Mouse (Mus musculus): Measurements from ENCODE around the gene Asb1. TPM values are rescaled to one million over a fixed set of nuclear protein-coding genes. Genes with fewer than 3 reads are reported as not detected.
A peak's percentile ranks its signal among the peaks of the same experiment; 100 is the strongest.

Gene Asb1
- polyA plus RNA-seq, 1 experiment = not detected

DNA sequence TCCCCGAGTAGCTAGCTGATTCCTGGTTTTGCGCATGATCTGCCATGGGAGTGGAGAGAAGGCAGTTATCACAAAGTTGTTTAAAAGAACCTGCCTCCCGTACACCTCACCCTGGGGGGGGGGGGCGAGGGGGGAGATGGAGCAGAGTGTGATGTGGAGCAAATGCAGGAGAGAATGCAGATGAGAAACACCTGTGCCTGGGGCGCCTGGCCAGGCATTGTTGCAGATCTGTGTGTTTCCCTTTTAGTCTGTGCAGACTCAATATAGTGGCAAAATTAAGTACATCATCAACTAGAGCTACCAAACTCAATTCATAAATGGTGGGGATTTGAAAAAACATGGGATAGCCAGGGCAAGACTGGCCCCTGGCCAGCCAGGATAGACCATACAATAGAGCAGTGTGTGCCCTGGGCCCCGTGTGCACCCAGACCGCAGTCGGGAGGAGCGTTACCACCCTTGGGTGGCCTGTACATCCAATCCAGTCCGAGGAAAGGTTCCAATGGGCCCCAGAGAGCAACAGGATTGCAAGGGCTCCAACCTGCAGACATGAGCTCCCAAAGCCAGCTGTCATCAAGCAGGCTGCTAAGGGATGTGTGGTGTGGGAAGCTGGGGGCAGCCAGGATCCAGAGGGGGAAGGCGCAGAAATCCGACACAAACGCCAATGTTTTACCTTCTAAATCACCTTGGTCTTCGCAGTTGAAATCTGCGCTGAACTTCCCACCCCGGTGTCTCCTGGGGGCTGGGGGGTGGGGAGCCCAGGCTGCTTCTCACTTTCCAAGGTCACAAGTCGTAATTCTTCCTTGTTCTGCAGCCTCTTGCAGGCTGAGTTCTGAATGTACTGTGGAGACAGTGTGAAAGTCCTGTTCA is 44.9 kb downstream of the Asb1 start:
- no peaks in the 10 kb centered on the region for H3K4me1 ChIP-seq (ENCODE audit: control insufficient read depth, insufficient read depth, low read length)
- TF ChIP-seq CTCF (IDR thresholded peaks at IDR 0.05; ENCODE audit: insufficient read depth, low read depth, low read length) (no peak), POLR2A (IDR thresholded peaks at IDR 0.05; ENCODE audit: insufficient read depth, low read depth, low read length) (no peak)
- H3K27ac ChIP-seq (ENCODE audit: insufficient read depth, low read depth, low read length) = no peak overlapping the region
- H3K4me3 ChIP-seq (ENCODE audit: insufficient read depth, low read depth, low read length) = no peak overlapping the region
- WGBS = 84% methylated on average over 17 of the region's 17 CpGs

DNA sequence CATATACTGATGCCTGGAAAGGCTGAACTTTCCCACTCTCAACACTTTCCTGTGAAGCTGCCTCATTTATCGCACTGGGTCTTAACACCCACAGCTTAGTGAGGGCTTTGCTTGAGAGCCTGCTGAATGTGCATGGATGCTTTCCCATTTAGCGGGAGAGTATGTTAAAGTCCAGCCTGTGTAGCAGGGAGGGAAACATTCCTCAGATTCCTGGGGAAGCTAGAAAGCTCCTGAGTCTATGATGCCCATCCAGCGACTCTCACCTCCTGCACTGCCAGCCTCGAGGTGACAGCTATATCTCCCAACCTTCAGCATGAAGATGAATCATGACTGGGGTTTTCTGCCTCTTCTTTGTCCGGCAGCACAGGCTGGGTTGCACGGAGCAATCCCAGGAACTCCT is 49.4 kb downstream of the Asb1 start:
- WGBS = 73% methylated on average over 6 of the region's 6 CpGs
- TF ChIP-seq POLR2A (IDR thresholded peaks at IDR 0.05; ENCODE audit: insufficient read depth, low read depth, low read length) = no peak
- TF ChIP-seq CTCF (IDR thresholded peaks at IDR 0.05; ENCODE audit: insufficient read depth, low read depth, low read length) = no peak
- Histone ChIP-seq H3K27ac (ENCODE audit: insufficient read depth, low read depth, low read length) (no peak overlapping the region), H3K4me3 (ENCODE audit: insufficient read depth, low read depth, low read length) (no peak overlapping the region), H3K4me1 (ENCODE audit: control insufficient read depth, insufficient read depth, low read length) (no peaks in the 10 kb centered on the region)

DNA sequence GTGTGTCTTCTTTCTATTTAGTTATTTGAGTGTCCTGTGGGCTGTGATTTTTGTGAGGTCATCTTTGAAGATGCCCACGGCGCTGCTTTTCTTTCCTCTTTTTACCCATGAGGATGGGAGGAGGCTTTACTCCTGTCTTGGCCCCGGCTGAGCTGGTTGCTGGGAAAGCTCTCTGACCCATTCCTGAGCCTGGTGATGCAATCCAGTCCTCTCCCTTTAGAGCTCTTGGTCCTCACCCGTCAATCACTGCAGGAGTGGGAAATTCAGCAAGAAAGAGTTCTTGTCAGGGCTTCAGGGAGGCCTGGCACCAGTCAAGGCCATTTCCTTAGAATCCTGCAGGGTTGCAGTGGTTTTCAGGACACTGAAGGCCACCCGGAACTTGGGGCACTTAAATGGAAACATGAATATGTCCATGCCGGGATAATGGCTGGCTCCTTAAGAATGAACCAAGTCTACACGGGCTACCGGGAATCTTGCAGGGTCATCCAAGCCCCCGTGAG is 55.2 kb downstream of the Asb1 start:
- Histone ChIP-seq H3K4me1 (ENCODE audit: control insufficient read depth, insufficient read depth, low read length) (peaks cover 9% of the 10 kb centered on the region; the same call in 1 of the 2 replicates), H3K27ac (ENCODE audit: insufficient read depth, low read depth, low read length) (no peak overlapping the region), H3K4me3 (ENCODE audit: insufficient read depth, low read depth, low read length) (no peak overlapping the region)
- 75% methylated on average over 9 of the region's 9 CpGs for WGBS
- no peak for TF ChIP-seq POLR2A (IDR thresholded peaks at IDR 0.05; ENCODE audit: insufficient read depth, low read depth, low read length)
- no peak for TF ChIP-seq CTCF (IDR thresholded peaks at IDR 0.05; ENCODE audit: insufficient read depth, low read depth, low read length)

DNA sequence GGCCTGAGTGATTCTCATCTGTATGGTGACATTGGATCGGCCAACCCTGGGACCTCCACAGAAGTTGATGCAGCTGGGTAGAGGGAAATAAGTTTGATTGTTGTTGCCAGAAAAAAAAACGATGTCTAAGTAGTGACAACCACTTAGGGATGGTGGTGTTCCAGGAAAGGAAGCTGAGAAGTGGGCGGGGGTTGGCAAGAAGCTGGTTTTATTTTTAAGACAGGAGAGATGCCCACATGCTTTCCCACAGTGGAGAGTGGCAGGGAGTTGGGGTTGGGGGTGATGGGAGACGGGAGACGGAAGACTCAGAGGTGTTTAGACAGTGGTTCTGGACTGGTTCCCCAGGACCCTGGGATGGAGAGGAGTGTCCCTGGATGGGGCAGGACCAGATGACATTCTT is 57.3 kb downstream of the Asb1 start:
- H3K4me1 ChIP-seq (ENCODE audit: control insufficient read depth, insufficient read depth, low read length) = peaks cover 14% of the 10 kb centered on the region; the same call in 1 of the 2 replicates
- TF ChIP-seq CTCF (IDR thresholded peaks at IDR 0.05; ENCODE audit: insufficient read depth, low read depth, low read length) = no peak
- no peak for TF ChIP-seq POLR2A (IDR thresholded peaks at IDR 0.05; ENCODE audit: insufficient read depth, low read depth, low read length)
- H3K27ac ChIP-seq (ENCODE audit: insufficient read depth, low read depth, low read length) = no peak overlapping the region
- H3K4me3 ChIP-seq (ENCODE audit: insufficient read depth, low read depth, low read length) = no peak overlapping the region
- WGBS = 68% methylated on average over 5 of the region's 5 CpGs

DNA sequence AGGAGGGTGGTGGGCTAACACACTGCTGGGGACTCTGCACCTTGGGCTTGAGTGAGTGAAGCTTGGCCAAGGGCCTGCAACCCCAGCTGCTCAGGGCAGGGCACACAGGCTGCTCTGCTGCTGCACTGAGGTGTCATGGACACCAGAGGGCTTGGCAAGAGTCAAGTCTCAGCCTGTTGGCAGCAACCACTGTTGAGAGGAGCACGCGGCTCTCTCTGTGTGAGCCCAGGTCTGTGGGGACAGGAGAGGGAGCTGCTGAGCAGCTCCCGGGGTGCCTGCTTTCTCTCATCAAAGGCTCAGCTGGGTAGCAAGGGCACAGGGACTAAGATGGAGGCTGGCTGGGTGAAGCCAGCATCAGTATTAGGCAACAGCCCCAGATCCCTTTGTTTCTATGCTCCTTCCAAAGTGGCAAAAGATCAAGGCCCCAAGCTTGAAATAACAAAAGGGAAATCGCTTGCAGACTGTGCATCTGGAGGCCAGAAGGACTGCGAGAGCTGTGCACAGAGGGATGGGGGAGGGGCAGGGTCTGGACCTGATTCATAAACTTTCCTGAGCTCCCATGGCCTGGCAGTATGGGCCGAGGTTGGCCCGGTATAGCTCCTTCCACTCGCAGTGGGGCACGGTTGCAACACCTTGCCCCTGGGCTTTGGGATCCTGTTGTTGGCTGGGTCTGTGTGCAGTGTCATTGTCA is 60.5 kb downstream of the Asb1 start:
- H3K4me1 ChIP-seq (ENCODE audit: control insufficient read depth, insufficient read depth, low read length) = peaks cover 17% of the 10 kb centered on the region; the same call in 1 of the 2 replicates
- no peak for TF ChIP-seq POLR2A (IDR thresholded peaks at IDR 0.05; ENCODE audit: insufficient read depth, low read depth, low read length)
- TF ChIP-seq CTCF (IDR thresholded peaks at IDR 0.05; ENCODE audit: insufficient read depth, low read depth, low read length) = peak; percentile 47; the same call in 1 of the 2 replicates
- no peak overlapping the region for H3K27ac ChIP-seq (ENCODE audit: insufficient read depth, low read depth, low read length)
- WGBS = 35% methylated on average over 9 of the region's 9 CpGs
- no peak overlapping the region for H3K4me3 ChIP-seq (ENCODE audit: insufficient read depth, low read depth, low read length)

DNA sequence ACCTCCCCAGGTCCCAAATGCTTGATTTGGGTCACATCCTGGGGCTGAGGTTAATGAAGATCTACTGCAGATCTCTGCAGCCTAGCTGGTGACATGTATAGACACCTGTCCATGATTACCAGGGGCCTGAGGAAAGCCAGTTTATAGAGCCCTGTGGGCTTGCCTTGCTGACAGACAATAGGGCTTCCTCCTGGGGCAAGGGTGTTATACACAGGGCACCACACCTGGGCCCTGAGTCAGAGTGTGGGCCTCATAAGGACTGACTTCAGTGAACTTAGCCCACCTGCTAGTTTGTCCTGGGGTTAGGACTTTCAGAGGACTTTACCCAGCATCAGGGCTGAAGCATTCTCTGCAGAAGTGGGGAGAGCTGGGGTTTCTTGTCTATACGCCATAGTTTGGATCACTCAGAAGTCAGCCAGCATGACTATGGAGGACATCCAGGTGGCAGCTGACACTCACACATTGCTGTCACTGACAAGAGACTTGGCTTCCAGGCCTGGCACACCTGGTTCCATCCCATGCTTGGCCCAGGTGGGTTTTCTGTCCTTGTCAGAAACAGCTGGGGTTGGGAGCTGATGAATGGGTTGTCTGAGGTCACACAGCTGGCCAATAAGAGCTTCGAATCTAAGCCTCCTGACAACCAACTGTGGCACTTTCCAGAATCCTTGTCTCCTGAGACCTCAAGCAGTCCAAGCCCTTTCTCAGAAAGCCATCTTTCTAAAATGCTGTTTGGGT is 61.2 kb downstream of the Asb1 start:
- WGBS = 98% methylated on average over 2 of the region's 2 CpGs
- H3K4me3 ChIP-seq (ENCODE audit: insufficient read depth, low read depth, low read length) = no peak overlapping the region
- TF ChIP-seq POLR2A (IDR thresholded peaks at IDR 0.05; ENCODE audit: insufficient read depth, low read depth, low read length) (no peak), CTCF (IDR thresholded peaks at IDR 0.05; ENCODE audit: insufficient read depth, low read depth, low read length) (no peak)

DNA sequence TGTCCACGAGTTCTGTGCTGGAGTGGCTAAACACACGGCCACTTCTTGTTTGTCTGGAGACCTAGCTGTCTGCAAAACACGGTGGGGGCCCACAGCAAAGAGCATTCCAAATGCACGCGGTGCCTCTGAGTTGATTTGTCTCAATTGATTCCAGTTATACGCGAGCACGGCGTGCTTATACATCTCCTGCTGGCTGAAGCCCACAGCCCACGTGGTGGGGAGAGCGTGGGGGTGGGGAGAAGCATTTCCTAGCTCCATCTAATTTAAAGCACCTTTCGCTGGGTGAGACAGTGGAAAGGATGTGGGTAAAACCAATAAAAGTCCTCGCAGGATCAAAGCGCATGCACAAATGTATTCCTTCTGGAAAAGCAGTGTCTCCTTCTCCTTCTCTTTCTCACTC is 65.3 kb downstream of the Asb1 start:
- H3K4me1 ChIP-seq (ENCODE audit: control insufficient read depth, insufficient read depth, low read length) = peaks cover 8% of the 10 kb centered on the region; the same call in 1 of the 2 replicates
- 61% methylated on average over 14 of the region's 14 CpGs for WGBS
- H3K27ac ChIP-seq (ENCODE audit: insufficient read depth, low read depth, low read length) = no peak overlapping the region
- H3K4me3 ChIP-seq (ENCODE audit: insufficient read depth, low read depth, low read length) = no peak overlapping the region
- TF ChIP-seq CTCF (IDR thresholded peaks at IDR 0.05; ENCODE audit: insufficient read depth, low read depth, low read length) = no peak
- no peak for TF ChIP-seq POLR2A (IDR thresholded peaks at IDR 0.05; ENCODE audit: insufficient read depth, low read depth, low read length)

More for the DNA sequence above, 61.2 kb downstream of the Asb1 start:
- Histone ChIP-seq H3K27ac (ENCODE audit: insufficient read depth, low read depth, low read length) (no peak overlapping the region), H3K4me1 (ENCODE audit: control insufficient read depth, insufficient read depth, low read length) (peaks cover 17% of the 10 kb centered on the region; the same call in 1 of the 2 replicates)

DNA sequence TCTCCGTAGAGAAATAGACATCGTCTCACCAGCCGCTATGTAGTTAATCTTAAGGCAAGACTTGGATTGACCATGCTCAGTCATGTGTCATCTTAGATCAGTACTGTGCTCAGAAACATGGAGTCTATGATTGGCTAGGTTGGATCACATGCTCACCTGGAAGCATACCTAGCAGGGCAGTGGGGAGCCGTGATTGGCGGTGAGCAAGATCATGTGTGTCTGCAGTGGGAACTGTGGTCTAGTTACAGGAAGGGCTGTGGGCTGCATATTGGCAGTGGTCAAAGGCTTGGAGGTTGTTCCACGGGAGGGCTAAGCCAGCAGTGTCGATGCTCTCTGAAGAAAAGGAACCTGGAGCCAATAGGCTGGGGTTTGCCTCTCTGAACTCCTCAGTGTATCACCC is 66.4 kb downstream of the Asb1 start:
- no peak overlapping the region for H3K27ac ChIP-seq (ENCODE audit: insufficient read depth, low read depth, low read length)
- H3K4me3 ChIP-seq (ENCODE audit: insufficient read depth, low read depth, low read length) = no peak overlapping the region
- 93% methylated on average over 7 of the region's 7 CpGs for WGBS
- no peak for TF ChIP-seq CTCF (IDR thresholded peaks at IDR 0.05; ENCODE audit: insufficient read depth, low read depth, low read length)
- no peak for TF ChIP-seq POLR2A (IDR thresholded peaks at IDR 0.05; ENCODE audit: insufficient read depth, low read depth, low read length)
- peaks cover 2% of the 10 kb centered on the region; the same call in 1 of the 2 replicates for H3K4me1 ChIP-seq (ENCODE audit: control insufficient read depth, insufficient read depth, low read length)

Data from olfactory bulb, adult 2 months (tissue).